Mouse (Mus musculus) intestine, embryonic 16.5 days (tissue): ENCODE results near the gene Gadd45b. TPM values are rescaled to one million over a fixed set of nuclear protein-coding genes. Genes with fewer than 3 reads are reported as not detected.

Experiments used
- ATAC-seq: fragments of 200-750 bp; cut with Nextera tagmentation; 2 replicates; pipeline ENCODE4 v1.8.0; 2017; ENCODE audit warnings: moderate TSS enrichment, moderate library complexity
- H3K27ac ChIP-seq: fragments of 300-500 bp; sonication (generic); 2 replicates; pipeline ENCODE4 v1.5.1; 2014; ENCODE audit warnings: mild to moderate bottlenecking, low read length
- H3K27me3 ChIP-seq: fragments of 300-500 bp; sonication (generic); replicated peaks from 2 replicates; pipeline ENCODE4 v1.6.1; 2014; ENCODE audit warnings: low read length, control low read depth, mixed read lengths; ENCODE audit not compliant: control insufficient read depth, insufficient read depth
- H3K36me3 ChIP-seq: fragments of 300-500 bp; sonication (generic); 2 replicates; pipeline ENCODE4 v1.6.1; 2014; ENCODE audit warnings: low read length, control low read depth; ENCODE audit not compliant: control insufficient read depth, insufficient read depth
- H3K4me1 ChIP-seq: fragments of 300-500 bp; sonication (generic); 2 replicates; pipeline ENCODE4 v1.6.1; 2014; ENCODE audit warnings: low read length, control low read depth, mixed read lengths; ENCODE audit not compliant: control insufficient read depth, insufficient read depth
- H3K4me2 ChIP-seq: fragments of 300-500 bp; sonication (generic); 2 replicates; pipeline ENCODE4 v1.6.1; 2014; ENCODE audit warnings: low read depth, low read length, control low read depth
- H3K4me3 ChIP-seq: fragments of 300-500 bp; sonication (generic); 2 replicates; pipeline ENCODE4 v1.5.1; 2014; ENCODE audit warnings: mild to moderate bottlenecking, low read length
- H3K9ac ChIP-seq: fragments of 300-500 bp; sonication (generic); 2 replicates; pipeline ENCODE4 v1.6.1; 2014; ENCODE audit warnings: low read depth, low read length
- H3K9me3 ChIP-seq: fragments of 300-500 bp; sonication (generic); 2 replicates; pipeline ENCODE4 v1.6.1; 2016; ENCODE audit warnings: low read length, control low read depth; ENCODE audit not compliant: control insufficient read depth
- WGBS: fragments of 180-500 bp; shearing (Covaris S2); extraction: QIAGEN DNeasy Blood & Tissue Kit; methylation state at CpG from one replicate; pipeline ENCODE4 v1.1.7; 2014; 5-methylcytosine and 5-hydroxymethylcytosine counted together
- polyA plus RNA-seq: library from polyadenylated mRNA; unstranded; fragments of >200 nt; fragmentation: Nextera tagmentation; extraction: Ambion mirVana; gene quantifications from 2 replicates; pipeline ENCODE4 v1.2.1, GENCODE M21; 2015

The Gadd45b gene
- polyA plus RNA-seq, 1 experiment from 2014 or later = 26.5 TPM

DNA sequence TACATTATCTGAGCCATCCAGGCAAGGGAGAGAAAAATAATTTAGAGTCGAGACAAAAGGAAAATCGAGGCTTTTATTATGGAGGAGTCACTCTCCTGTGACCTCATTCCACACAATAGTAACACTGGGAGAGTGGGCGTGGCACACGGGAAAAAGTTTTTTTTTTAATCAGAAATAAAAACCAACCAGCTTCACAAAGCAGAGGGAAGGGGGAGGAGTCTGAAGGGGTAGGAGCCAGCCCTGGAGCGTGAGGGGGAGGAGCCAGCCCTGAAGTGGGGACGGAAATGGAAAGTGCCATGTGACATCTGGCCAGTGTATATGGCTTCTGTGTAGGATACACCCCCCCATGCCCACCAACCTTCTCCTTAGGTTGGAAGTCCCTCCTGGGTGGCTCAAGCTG lies 18.7 kb downstream of the Gadd45b start:
- H3K27ac ChIP-seq = peak overlapping the region; percentile 46
- 28% methylated on average over 6 of the region's 6 CpGs for WGBS
- H3K9ac ChIP-seq = peak overlapping the region; percentile 22; the same call in 1 of the 2 replicates

DNA sequence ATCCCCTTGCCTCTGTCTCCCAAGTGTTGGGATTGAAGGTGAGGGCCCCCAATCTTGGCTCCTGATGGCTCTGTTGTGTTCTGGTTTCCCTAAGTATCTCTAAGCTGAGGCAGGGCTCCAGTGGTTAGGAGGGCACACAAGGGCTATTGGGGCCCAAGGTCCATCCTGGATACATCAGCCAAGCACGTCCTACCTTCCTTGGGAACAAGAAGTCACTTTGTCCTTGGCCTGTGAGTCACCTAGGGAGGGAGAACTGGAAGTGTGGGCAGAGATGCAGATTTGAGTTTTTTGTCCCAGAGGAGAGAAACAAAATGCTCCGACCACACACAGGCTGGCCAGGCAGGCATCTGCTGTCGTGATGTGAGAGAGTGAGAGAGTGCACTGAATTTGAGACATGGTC lies 19.2 kb downstream of the Gadd45b start:
- H3K27me3 ChIP-seq = no peaks in the 10 kb centered on the region
- 70% methylated on average over 3 of the region's 3 CpGs for WGBS
- no peaks in the 10 kb centered on the region for H3K9me3 ChIP-seq
- H3K36me3 ChIP-seq = no peaks in the 10 kb centered on the region
- no peak overlapping the region for H3K4me3 ChIP-seq
- ATAC-seq = no peak
- peaks cover 22% of the 10 kb centered on the region for H3K4me1 ChIP-seq
- no peak overlapping the region for H3K27ac ChIP-seq
- H3K9ac ChIP-seq = peak overlapping the region; percentile 22; the same call in 1 of the 2 replicates
- no peak overlapping the region for H3K4me2 ChIP-seq

More for the DNA sequence above, 18.7 kb downstream of the Gadd45b start:
- Histone ChIP-seq H3K9me3 (no peaks in the 10 kb centered on the region), H3K36me3 (no peaks in the 10 kb centered on the region), H3K4me3 (no peak overlapping the region), H3K4me2 (no peak overlapping the region), H3K4me1 (peaks cover 26% of the 10 kb centered on the region), H3K27me3 (no peaks in the 10 kb centered on the region)
- ATAC-seq = peak; percentile 65

DNA sequence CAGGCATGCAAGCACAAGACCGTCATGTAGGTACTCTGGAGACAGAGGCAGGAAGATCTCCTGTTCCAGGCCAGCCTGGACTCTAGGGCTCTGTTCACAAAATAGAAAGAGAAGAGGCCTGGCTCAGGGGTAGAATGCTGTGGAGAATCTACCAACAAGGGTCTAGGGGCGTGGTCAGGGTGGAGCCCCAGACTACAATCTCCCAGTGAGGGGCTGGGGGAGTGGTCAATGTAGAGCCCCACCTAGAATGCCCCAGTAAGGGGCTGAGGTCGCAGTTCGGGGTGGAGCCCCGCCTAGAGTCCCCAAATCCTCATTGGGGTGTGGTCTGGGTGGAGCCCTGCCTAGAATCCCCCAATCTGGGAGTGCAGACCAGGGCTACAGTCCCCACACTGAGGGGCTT lies 20.4 kb downstream of the Gadd45b start:
- Histone ChIP-seq H3K4me3 (no peak overlapping the region), H3K9ac (no peak overlapping the region), H3K27me3 (no peaks in the 10 kb centered on the region), H3K9me3 (no peaks in the 10 kb centered on the region), H3K36me3 (no peaks in the 10 kb centered on the region), H3K4me2 (no peak overlapping the region), H3K27ac (no peak overlapping the region), H3K4me1 (peaks cover 31% of the 10 kb centered on the region)
- 37% methylated on average over 5 of the region's 5 CpGs for WGBS
- ATAC-seq = no peak

DNA sequence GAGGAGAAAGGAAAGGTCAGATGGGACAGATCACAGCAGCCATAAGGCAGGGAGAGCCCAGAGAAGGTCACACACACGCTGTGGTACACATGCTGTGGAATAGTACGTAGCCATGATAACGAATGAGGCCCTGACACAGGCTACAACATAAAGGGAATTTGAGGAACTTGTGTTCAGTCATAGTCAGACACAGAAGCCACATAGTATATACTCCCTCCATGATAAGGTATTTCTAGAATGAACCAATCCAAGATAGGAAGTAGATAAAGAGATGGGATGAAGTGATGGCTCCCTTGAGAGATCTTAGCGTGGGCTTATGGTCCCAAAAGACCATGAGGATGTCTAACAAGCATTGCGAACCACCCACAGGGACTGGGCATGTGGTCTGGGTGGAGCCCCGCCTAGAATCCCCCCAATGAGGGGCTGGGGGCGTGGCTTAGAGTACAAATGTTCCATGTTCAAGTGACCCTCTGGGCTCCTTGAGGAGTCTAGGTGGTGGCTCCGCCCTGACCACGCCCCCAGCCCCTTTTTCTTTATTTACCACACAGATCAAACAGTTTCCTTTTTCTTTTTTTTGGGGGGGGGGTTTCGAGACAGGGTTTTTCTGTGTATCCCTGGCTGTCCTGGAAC lies 22.0 kb downstream of the Gadd45b start:
- no peak for ATAC-seq
- H3K4me1 ChIP-seq = peaks cover 30% of the 10 kb centered on the region
- H3K9me3 ChIP-seq = no peaks in the 10 kb centered on the region
- no peak overlapping the region for H3K9ac ChIP-seq
- no peak overlapping the region for H3K27ac ChIP-seq
- no peaks in the 10 kb centered on the region for H3K36me3 ChIP-seq
- no peak overlapping the region for H3K4me2 ChIP-seq
- H3K4me3 ChIP-seq = no peak overlapping the region
- H3K27me3 ChIP-seq = no peaks in the 10 kb centered on the region
- 80% methylated on average over 10 of the region's 10 CpGs for WGBS

DNA sequence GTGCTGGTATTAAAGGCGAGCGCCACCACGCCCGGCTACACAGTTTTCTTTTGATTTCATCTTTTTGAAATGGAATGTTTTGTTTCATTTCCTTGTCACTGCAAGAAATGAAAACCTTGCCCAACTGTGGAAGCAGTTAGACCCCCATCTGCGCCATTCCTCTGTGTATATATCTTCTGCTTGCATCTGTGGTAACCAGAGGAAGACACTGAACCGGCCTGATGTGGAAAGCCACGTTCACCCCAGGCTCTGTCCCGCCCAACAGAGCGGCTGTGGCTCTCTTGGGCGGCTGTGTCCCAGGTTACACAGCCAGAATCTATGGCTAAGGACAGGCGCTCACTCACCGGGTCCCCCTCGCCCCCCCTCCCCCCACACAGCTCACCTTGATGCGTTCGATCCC lies 22.6 kb downstream of the Gadd45b start:
- H3K4me3 ChIP-seq = no peak overlapping the region
- peaks cover 24% of the 10 kb centered on the region for H3K4me1 ChIP-seq
- H3K9me3 ChIP-seq = no peaks in the 10 kb centered on the region
- no peak for ATAC-seq
- no peak overlapping the region for H3K9ac ChIP-seq
- H3K27ac ChIP-seq = no peak overlapping the region
- no peak overlapping the region for H3K4me2 ChIP-seq
- no peaks in the 10 kb centered on the region for H3K36me3 ChIP-seq
- WGBS = 75% methylated on average over 15 of the region's 15 CpGs
- H3K27me3 ChIP-seq = no peaks in the 10 kb centered on the region

DNA sequence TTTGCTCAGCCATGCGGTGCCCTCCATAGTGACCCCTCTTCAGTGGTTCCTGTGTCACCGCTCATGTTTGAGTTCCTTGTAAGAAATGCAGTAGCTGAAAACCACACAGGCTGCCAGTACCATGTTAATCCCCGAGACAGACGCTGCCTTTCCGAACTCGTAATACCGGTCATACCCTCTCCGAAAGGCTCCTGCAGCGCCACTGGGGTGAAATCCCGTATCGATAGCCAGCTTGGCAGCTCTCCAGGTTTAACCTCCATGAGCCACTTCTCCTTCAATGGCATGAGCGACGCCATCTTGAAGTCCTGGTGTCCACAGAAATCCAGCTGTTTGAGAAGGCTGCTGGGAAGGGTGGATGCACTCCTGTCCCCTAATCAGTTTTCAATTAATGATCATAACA lies 24.5 kb downstream of the Gadd45b start:
- Histone ChIP-seq H3K27me3 (no peaks in the 10 kb centered on the region), H3K4me2 (no peak overlapping the region), H3K4me3 (no peak overlapping the region), H3K4me1 (peaks cover 10% of the 10 kb centered on the region; the same call in 1 of the 2 replicates), H3K9me3 (no peaks in the 10 kb centered on the region), H3K9ac (no peak overlapping the region), H3K36me3 (no peaks in the 10 kb centered on the region), H3K27ac (peak overlapping the region; percentile 11; the same call in 1 of the 2 replicates)
- no peak for ATAC-seq
- WGBS = 56% methylated on average over 13 of the region's 13 CpGs

DNA sequence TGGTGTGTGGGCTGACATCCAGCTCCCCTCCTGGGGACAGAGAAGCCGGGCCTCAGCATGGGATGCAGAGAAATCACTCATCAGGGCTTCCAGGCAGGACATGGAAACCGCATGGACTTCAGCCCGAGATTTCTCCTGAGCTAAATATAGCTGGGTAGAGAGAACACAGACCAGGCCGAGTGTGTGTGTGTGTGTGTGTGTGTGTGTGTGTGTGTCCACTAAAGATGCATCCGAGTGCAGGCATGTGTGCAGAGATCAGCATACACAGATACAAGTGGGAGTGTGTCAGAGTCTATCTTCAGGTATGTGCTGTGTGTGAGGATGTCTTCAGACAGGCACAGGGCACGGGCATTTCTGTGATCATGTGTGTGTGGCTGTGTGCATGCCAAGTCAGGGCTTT lies 25.0 kb downstream of the Gadd45b start:
- Histone ChIP-seq H3K4me1 (peaks cover 10% of the 10 kb centered on the region; the same call in 1 of the 2 replicates), H3K4me2 (no peak overlapping the region), H3K27ac (peak overlapping the region; percentile 51), H3K36me3 (no peaks in the 10 kb centered on the region), H3K9ac (no peak overlapping the region), H3K4me3 (no peak overlapping the region), H3K27me3 (no peaks in the 10 kb centered on the region), H3K9me3 (no peaks in the 10 kb centered on the region)
- ATAC-seq = peak; percentile 41
- WGBS = 48% methylated on average over 6 of the region's 6 CpGs

DNA sequence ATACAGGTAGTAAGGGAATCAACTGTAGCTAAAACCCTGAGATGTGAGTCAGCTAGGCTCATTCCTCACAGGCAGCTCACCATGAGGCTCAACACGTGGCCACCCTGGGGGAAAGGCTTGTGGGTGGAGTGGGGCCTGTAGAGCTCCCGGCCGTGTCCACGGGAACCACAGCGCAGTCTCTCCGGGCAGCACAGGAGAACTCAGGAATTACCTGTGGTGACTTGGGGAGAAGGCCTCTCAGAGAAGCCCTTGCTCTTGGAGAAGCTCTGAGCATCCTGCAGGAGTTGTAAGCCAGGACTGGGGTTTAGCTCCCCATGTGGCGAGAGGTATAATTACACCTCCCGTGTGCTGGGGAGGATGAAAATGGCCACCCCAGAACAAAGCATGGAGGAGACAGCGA lies 25.7 kb downstream of the Gadd45b start:
- peaks cover 10% of the 10 kb centered on the region; the same call in 1 of the 2 replicates for H3K4me1 ChIP-seq
- no peaks in the 10 kb centered on the region for H3K9me3 ChIP-seq
- peak overlapping the region; percentile 49 for H3K27ac ChIP-seq
- no peak overlapping the region for H3K4me2 ChIP-seq
- H3K4me3 ChIP-seq = no peak overlapping the region
- H3K36me3 ChIP-seq = no peaks in the 10 kb centered on the region
- H3K9ac ChIP-seq = no peak overlapping the region
- peak; percentile 45; the same call in 1 of the 2 replicates for ATAC-seq
- no peaks in the 10 kb centered on the region for H3K27me3 ChIP-seq
- WGBS = 23% methylated on average over 9 of the region's 9 CpGs

DNA sequence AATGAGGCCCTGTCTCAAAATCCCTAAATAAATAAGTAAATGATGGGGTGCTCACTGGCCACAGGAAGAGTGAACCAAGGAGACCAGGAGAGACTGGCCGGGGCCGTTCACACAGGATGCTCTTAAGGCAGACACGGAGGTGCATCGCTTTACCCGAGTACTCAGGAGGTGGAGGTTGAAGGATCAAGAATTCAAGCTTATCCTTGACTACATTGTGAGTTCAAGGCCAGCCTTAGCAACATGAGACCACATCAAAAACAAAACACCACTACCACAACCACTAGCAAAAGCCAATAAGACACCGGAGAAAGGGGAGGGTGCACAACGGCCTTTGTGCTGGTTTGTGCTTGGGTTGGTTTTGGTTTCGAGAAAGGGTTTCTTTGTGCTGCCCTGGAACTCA lies 26.5 kb downstream of the Gadd45b start:
- no peak overlapping the region; the same call in 1 of the 2 replicates for H3K27ac ChIP-seq
- no peak for ATAC-seq
- WGBS = 91% methylated on average over 8 of the region's 8 CpGs
- no peak overlapping the region for H3K4me2 ChIP-seq
- no peaks in the 10 kb centered on the region for H3K9me3 ChIP-seq
- H3K4me3 ChIP-seq = no peak overlapping the region
- no peaks in the 10 kb centered on the region for H3K36me3 ChIP-seq
- H3K9ac ChIP-seq = no peak overlapping the region
- H3K4me1 ChIP-seq = peaks cover 16% of the 10 kb centered on the region
- no peaks in the 10 kb centered on the region for H3K27me3 ChIP-seq

DNA sequence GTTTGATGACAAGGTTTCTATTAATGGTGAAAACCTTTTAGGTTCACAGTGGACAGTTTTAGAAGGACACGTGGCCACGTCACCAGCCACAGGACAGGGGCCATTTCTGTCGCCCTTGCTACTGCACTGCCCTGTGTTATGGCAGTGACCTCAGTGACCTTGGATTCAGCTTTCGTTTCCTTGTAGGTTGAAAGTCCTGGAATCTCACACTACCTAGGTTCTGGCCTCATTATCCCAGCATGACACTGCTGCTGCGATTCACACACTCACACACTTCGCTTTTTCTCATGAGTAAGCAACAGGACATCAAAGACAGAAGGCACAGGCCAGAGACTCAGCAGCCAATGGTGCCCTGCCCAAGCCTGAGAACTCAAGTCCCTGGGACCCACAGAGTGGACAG lies 27.0 kb downstream of the Gadd45b start:
- no peak overlapping the region for H3K4me3 ChIP-seq
- WGBS = 73% methylated on average over 6 of the region's 6 CpGs
- H3K4me1 ChIP-seq = peaks cover 19% of the 10 kb centered on the region
- H3K36me3 ChIP-seq = no peaks in the 10 kb centered on the region
- H3K4me2 ChIP-seq = no peak overlapping the region
- no peak for ATAC-seq
- H3K9ac ChIP-seq = no peak overlapping the region
- no peak overlapping the region for H3K27ac ChIP-seq
- H3K27me3 ChIP-seq = no peaks in the 10 kb centered on the region
- no peaks in the 10 kb centered on the region for H3K9me3 ChIP-seq
